Mouse (Mus musculus) embryonic facial prominence, embryonic 11.5 days (tissue): Measurements from ENCODE around the gene Ddx20. TPM values are rescaled to one million over a fixed set of nuclear protein-coding genes. Genes with fewer than 3 reads are reported as not detected.

Experiments
- ATAC-seq: fragments of 200-750 bp; cut with Nextera tagmentation; replicated peaks from 2 replicates; pipeline ENCODE4 v1.8.0; 2017; ENCODE audit warnings: low read depth; ENCODE audit not compliant: insufficient number of reproducible peaks, low FRiP score, low TSS enrichment
- DNase-seq: peaks from one replicate; pipeline ENCODE4 v3.0.0-alpha.2; 2015; ENCODE audit warnings: low spot score
- H3K27ac ChIP-seq: fragments of 300-500 bp; sonication (generic); replicated peaks from 2 replicates; pipeline ENCODE4 v1.5.1; 2014; ENCODE audit warnings: mild to moderate bottlenecking, low read depth, low read length, control low read depth
- H3K27me3 ChIP-seq: fragments of 300-500 bp; sonication (generic); 2 replicates; pipeline ENCODE4 v1.6.1; 2014; ENCODE audit warnings: mild to moderate bottlenecking, low read length, moderate library complexity, mixed read lengths; ENCODE audit not compliant: control insufficient read depth, insufficient read depth
- H3K36me3 ChIP-seq: fragments of 300-500 bp; sonication (generic); replicated peaks from 2 replicates; pipeline ENCODE4 v1.6.1; 2014; ENCODE audit warnings: low read depth, mild to moderate bottlenecking, low read length, moderate library complexity, mixed read lengths; ENCODE audit not compliant: control insufficient read depth, insufficient read depth
- H3K4me1 ChIP-seq: fragments of 300-500 bp; sonication (generic); 2 replicates; pipeline ENCODE4 v1.6.1; 2014; ENCODE audit warnings: low read length, mixed read lengths; ENCODE audit not compliant: control insufficient read depth, insufficient read depth
- H3K4me2 ChIP-seq: fragments of 300-500 bp; sonication (generic); 2 replicates; pipeline ENCODE4 v1.6.1; 2014; ENCODE audit warnings: low read depth, mild to moderate bottlenecking, control low read depth, low read length, moderate library complexity
- H3K4me3 ChIP-seq: fragments of 300-500 bp; sonication (generic); 2 replicates; pipeline ENCODE4 v1.5.1; 2014; ENCODE audit warnings: low read depth, low read length, control low read depth
- H3K9ac ChIP-seq: fragments of 300-500 bp; sonication (generic); replicated peaks from 2 replicates; pipeline ENCODE4 v1.6.1; 2014; ENCODE audit warnings: mild to moderate bottlenecking, control low read depth, low read length
- H3K9me3 ChIP-seq: fragments of 300-500 bp; sonication (generic); replicated peaks from 2 replicates; pipeline ENCODE4 v1.6.1; 2016; ENCODE audit warnings: mild to moderate bottlenecking, low read length, inconsistent platforms, mixed read lengths; ENCODE audit not compliant: control insufficient read depth
- WGBS: fragments of 180-500 bp; shearing (Covaris S2); extraction: QIAGEN DNeasy Blood & Tissue Kit; methylation state at CpG from one replicate; pipeline ENCODE4 v1.1.7; 2014; 5-methylcytosine and 5-hydroxymethylcytosine counted together
- polyA plus RNA-seq: library from polyadenylated mRNA; unstranded; fragments of >200 nt; fragmentation: Nextera tagmentation; extraction: Ambion mirVana; gene quantifications from 2 replicates; pipeline ENCODE4 v1.2.1, GENCODE M21; 2014

Gene Ddx20
- polyA plus RNA-seq, 1 experiment from 2014 or later = 56.8 TPM

- H3K4me3 ChIP-seq = no peak overlapping the region
- ATAC-seq (no peak), DNase-seq (no peak)
- no peaks in the 10 kb centered on the region for H3K4me1 ChIP-seq
- no peak overlapping the region for H3K9ac ChIP-seq
- WGBS = 70% methylated on average over 2 of the region's 2 CpGs
- no peaks in the 10 kb centered on the region for H3K27me3 ChIP-seq
- no peaks in the 10 kb centered on the region for H3K9me3 ChIP-seq
- H3K36me3 ChIP-seq = no peaks in the 10 kb centered on the region
- H3K27ac ChIP-seq = no peak overlapping the region
- no peak overlapping the region for H3K4me2 ChIP-seq
Observed at GRCm38 (mm10) chr3:105721681-105722201, 34.4 kb upstream of the Ddx20 start.

GRCm38 (mm10) chr3:105720514-105720913 is 33.1 kb upstream of the Ddx20 start:
- no peaks in the 10 kb centered on the region for H3K4me1 ChIP-seq
- no peaks in the 10 kb centered on the region for H3K9me3 ChIP-seq
- no peaks in the 10 kb centered on the region for H3K36me3 ChIP-seq
- 78% methylated on average over 4 of the region's 4 CpGs for WGBS
- DNase-seq (no peak), ATAC-seq (no peak)
- H3K27ac ChIP-seq = no peak overlapping the region
- H3K9ac ChIP-seq = no peak overlapping the region
- no peak overlapping the region for H3K4me2 ChIP-seq
- H3K27me3 ChIP-seq = no peaks in the 10 kb centered on the region
- H3K4me3 ChIP-seq = no peak overlapping the region

- no peaks in the 10 kb centered on the region for H3K4me1 ChIP-seq
- no peaks in the 10 kb centered on the region for H3K27me3 ChIP-seq
- no peak overlapping the region for H3K27ac ChIP-seq
- H3K36me3 ChIP-seq = no peaks in the 10 kb centered on the region
- ATAC-seq = no peak
- H3K9me3 ChIP-seq = no peaks in the 10 kb centered on the region
- no peak overlapping the region for H3K9ac ChIP-seq
- 69% methylated on average over 4 of the region's 4 CpGs for WGBS
- no peak for DNase-seq
- no peak overlapping the region for H3K4me3 ChIP-seq
- no peak overlapping the region for H3K4me2 ChIP-seq
Observed at GRCm38 (mm10) chr3:105719979-105720378, 32.6 kb upstream of the Ddx20 start.

- ATAC-seq (no peak), DNase-seq (no peak)
- Histone ChIP-seq H3K27me3 (no peaks in the 10 kb centered on the region), H3K36me3 (no peaks in the 10 kb centered on the region), H3K4me2 (no peak overlapping the region), H3K4me3 (no peak overlapping the region), H3K27ac (no peak overlapping the region), H3K9ac (no peak overlapping the region), H3K4me1 (peaks cover 6% of the 10 kb centered on the region), H3K9me3 (no peaks in the 10 kb centered on the region)
- 30% methylated on average over 4 of the region's 4 CpGs for WGBS
Observed at GRCm38 (mm10) chr3:105718746-105719145, 31.4 kb upstream of the Ddx20 start.

GRCm38 (mm10) chr3:105717856-105718555 is 30.6 kb upstream of the Ddx20 start:
- 41% methylated on average over 11 of the region's 11 CpGs for WGBS
- no peak overlapping the region for H3K4me2 ChIP-seq
- H3K9me3 ChIP-seq = no peaks in the 10 kb centered on the region
- H3K9ac ChIP-seq = no peak overlapping the region
- no peak overlapping the region for H3K4me3 ChIP-seq
- H3K27me3 ChIP-seq = no peaks in the 10 kb centered on the region
- no peak overlapping the region for H3K27ac ChIP-seq
- no peaks in the 10 kb centered on the region for H3K36me3 ChIP-seq
- DNase-seq (peak; percentile 52), ATAC-seq (peak; percentile 46; the same call in 1 of the 2 replicates)
- peaks cover 6% of the 10 kb centered on the region for H3K4me1 ChIP-seq

- H3K36me3 ChIP-seq = no peaks in the 10 kb centered on the region
- H3K9me3 ChIP-seq = no peaks in the 10 kb centered on the region
- H3K9ac ChIP-seq = no peak overlapping the region
- no peaks in the 10 kb centered on the region for H3K27me3 ChIP-seq
- H3K4me2 ChIP-seq = no peak overlapping the region
- no peak for ATAC-seq
- no peak overlapping the region for H3K4me3 ChIP-seq
- WGBS = 66% methylated on average over 18 of the region's 18 CpGs
- H3K4me1 ChIP-seq = peaks cover 6% of the 10 kb centered on the region
- no peak overlapping the region for H3K27ac ChIP-seq
- no peak for DNase-seq
Observed at GRCm38 (mm10) chr3:105716353-105717000, 29.1 kb upstream of the Ddx20 start.

- no peak overlapping the region for H3K4me3 ChIP-seq
- no peak overlapping the region for H3K4me2 ChIP-seq
- no peak overlapping the region for H3K27ac ChIP-seq
- no peak for ATAC-seq
- no peak for DNase-seq
- no peaks in the 10 kb centered on the region for H3K27me3 ChIP-seq
- no peak overlapping the region for H3K9ac ChIP-seq
- H3K36me3 ChIP-seq = no peaks in the 10 kb centered on the region
- no peaks in the 10 kb centered on the region for H3K9me3 ChIP-seq
- peaks cover 6% of the 10 kb centered on the region for H3K4me1 ChIP-seq
Observed at GRCm38 (mm10) chr3:105714820-105715167, 27.4 kb upstream of the Ddx20 start.

- peak; percentile 65 for ATAC-seq
Observed at GRCm38 (mm10) chr3:105714091-105714819, 26.9 kb upstream of the Ddx20 start.

More at GRCm38 (mm10) chr3:105714091-105714819, 26.9 kb upstream of the Ddx20 start:
- DNase-seq = peak; percentile 77
- H3K9ac ChIP-seq = no peak overlapping the region
- no peaks in the 10 kb centered on the region for H3K36me3 ChIP-seq
- H3K4me3 ChIP-seq = no peak overlapping the region
- 3% methylated on average over 8 of the region's 8 CpGs for WGBS
- H3K27ac ChIP-seq = 0 out of 2 replicates have a peak overlapping the region, but pooled peaks have one; percentile 56
- 0 out of 2 replicates have a peak overlapping the region, but pooled peaks have one; percentile 6 for H3K4me2 ChIP-seq
- H3K4me1 ChIP-seq = peaks cover 6% of the 10 kb centered on the region
- H3K9me3 ChIP-seq = no peaks in the 10 kb centered on the region
- H3K27me3 ChIP-seq = no peaks in the 10 kb centered on the region
